Mouse (Mus musculus) heart, postnatal 0 days (tissue): Measurements from ENCODE around the gene Zfp708.

Experiments used
- CTCF ChIP-seq: IDR thresholded peaks from 2 replicates; pipeline ENCODE4 v1.5.1; 2016; ENCODE audit warnings: antibody characterized with exemption, control low read depth, low read depth
- EP300 ChIP-seq: IDR thresholded peaks from 2 replicates; pipeline ENCODE4 v1.6.1; 2016; ENCODE audit warnings: antibody characterized with exemption, low read depth

DNA sequence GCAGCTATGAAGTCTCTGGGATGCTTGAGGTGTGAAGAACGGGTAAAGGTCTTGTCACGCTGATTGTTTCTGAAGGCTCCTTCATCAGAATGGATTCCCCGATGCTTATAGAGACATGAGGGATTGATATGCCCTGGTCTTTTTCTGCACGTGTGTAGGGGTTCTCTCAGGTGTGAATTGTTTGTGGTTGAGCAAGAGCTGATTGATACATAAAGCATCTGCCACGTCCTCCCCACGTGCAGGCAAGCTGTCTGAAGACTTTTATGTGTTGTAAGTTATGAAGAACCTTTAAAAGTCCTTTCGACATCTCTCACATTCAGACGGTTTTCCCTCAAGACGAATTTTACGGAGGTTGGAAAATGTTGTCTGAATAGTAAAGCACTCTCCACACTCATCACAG, at the start of gene Zfp708:
- TF ChIP-seq CTCF = no peak
- no peak for TF ChIP-seq EP300
